Mouse (Mus musculus): ENCODE data around the gene Arhgap22.

Gene Arhgap22

GRCm38 (mm10) chr14:33215163-33215562 is 1.3 kb downstream of the Arhgap22 start:
- DNase-seq: no peak

- DNase-seq: no peak
These were observed 2.8 kb downstream of the Arhgap22 start for GRCm38 (mm10) chr14:33216343-33217208.

- DNase-seq: no peak
These were observed 11.4 kb downstream of the Arhgap22 start for GRCm38 (mm10) chr14:33225235-33225634.

GRCm38 (mm10) chr14:33230672-33231071 is 16.8 kb downstream of the Arhgap22 start:
- no peak for DNase-seq

GRCm38 (mm10) chr14:33231311-33231710 is 17.5 kb downstream of the Arhgap22 start:
- DNase-seq: no peak

- DNase-seq: no peak
These were observed 18.2 kb downstream of the Arhgap22 start for GRCm38 (mm10) chr14:33232048-33232447.

GRCm38 (mm10) chr14:33235661-33236060 is 21.8 kb downstream of the Arhgap22 start:
- DNase-seq: no peak

GRCm38 (mm10) chr14:33240400-33240799 is 26.6 kb downstream of the Arhgap22 start:
- DNase-seq: no peak

- DNase-seq: no peak
These were observed 29.4 kb downstream of the Arhgap22 start for GRCm38 (mm10) chr14:33243261-33243660.

- no peak for DNase-seq
These were observed 30.7 kb downstream of the Arhgap22 start for GRCm38 (mm10) chr14:33244519-33244918.

GRCm38 (mm10) chr14:33244946-33245345 is 31.1 kb downstream of the Arhgap22 start:
- no peak for DNase-seq

GRCm38 (mm10) chr14:33246476-33246875 is 32.6 kb downstream of the Arhgap22 start:
- DNase-seq: peak; percentile 53 to 75

GRCm38 (mm10) chr14:33247623-33248022 is 33.8 kb downstream of the Arhgap22 start:
- DNase-seq: peak; percentile 16 to 24

- no peak for DNase-seq
These were observed 34.9 kb downstream of the Arhgap22 start for GRCm38 (mm10) chr14:33248741-33249140.

GRCm38 (mm10) chr14:33250215-33250939 is 36.6 kb downstream of the Arhgap22 start:
- DNase-seq: peak; percentile 25 to 45

- no peak for DNase-seq
These were observed 37.3 kb downstream of the Arhgap22 start for GRCm38 (mm10) chr14:33250956-33251745.

- no peak for DNase-seq
These were observed 44.4 kb downstream of the Arhgap22 start for GRCm38 (mm10) chr14:33258256-33258655.

- no peak for DNase-seq
These were observed 46.3 kb downstream of the Arhgap22 start for GRCm38 (mm10) chr14:33260131-33260530.

GRCm38 (mm10) chr14:33264795-33265194 is 51.0 kb downstream of the Arhgap22 start:
- DNase-seq: no peak

- no peak for DNase-seq
These were observed 62.4 kb downstream of the Arhgap22 start for GRCm38 (mm10) chr14:33276240-33276639.

- DNase-seq: no peak
These were observed 64.5 kb downstream of the Arhgap22 start for GRCm38 (mm10) chr14:33278374-33278773.

GRCm38 (mm10) chr14:33280921-33281320 is 67.1 kb downstream of the Arhgap22 start:
- DNase-seq: no peak

- no peak for DNase-seq
These were observed 68.6 kb downstream of the Arhgap22 start for GRCm38 (mm10) chr14:33282447-33282846.
